Mouse (Mus musculus) right cerebral cortex, postnatal 36 days (tissue): ENCODE measurements around the gene Bap1.
A peak's percentile ranks its signal among the peaks of the same experiment; 100 is the strongest.

Experiments used
- DNase-seq, 2 experiments: peaks; one replicate each; pipeline ENCODE4 v3.0.0; 2022; ENCODE audit warnings: low spot score in 2 of 2, mixed read lengths in 1 of 2

The Bap1 gene

GRCm38 (mm10) chr14:31233996-31234591 is 17.2 kb upstream of the Bap1 start:
- peak; percentile 36 to 42 for DNase-seq

GRCm38 (mm10) chr14:31237101-31237882 is 14.0 kb upstream of the Bap1 start:
- no peak for DNase-seq

GRCm38 (mm10) chr14:31240528-31240927 is 10.7 kb upstream of the Bap1 start:
- DNase-seq, result no peak

- DNase-seq, result no peak
Observed at GRCm38 (mm10) chr14:31244777-31245176, 6.5 kb upstream of the Bap1 start.

GRCm38 (mm10) chr14:31245946-31246345 is 5.3 kb upstream of the Bap1 start:
- no peak for DNase-seq

GRCm38 (mm10) chr14:31248396-31248795 is 2.9 kb upstream of the Bap1 start:
- DNase-seq, result no peak

GRCm38 (mm10) chr14:31250222-31251083 is 797 bp upstream of the Bap1 start:
- DNase-seq, result no peak

- no peak for DNase-seq
Observed at GRCm38 (mm10) chr14:31251626-31252025, 376 bp downstream of the Bap1 start.

GRCm38 (mm10) chr14:31252091-31252490 is 841 bp downstream of the Bap1 start:
- DNase-seq, result no peak

GRCm38 (mm10) chr14:31258476-31259050 is 7.3 kb downstream of the Bap1 start:
- DNase-seq, result no peak

GRCm38 (mm10) chr14:31260374-31260773 is 9.1 kb downstream of the Bap1 start:
- no peak for DNase-seq

GRCm38 (mm10) chr14:31260932-31261331 is 9.7 kb downstream of the Bap1 start:
- no peak for DNase-seq

GRCm38 (mm10) chr14:31267649-31268048 is 16.4 kb downstream of the Bap1 start:
- DNase-seq, result peak in 1 of 2 experiments; percentile 54

- DNase-seq, result peak; percentile 70 to 78
Observed at GRCm38 (mm10) chr14:31268301-31269001, 17.2 kb downstream of the Bap1 start.

- DNase-seq, result peak in 1 of 2 experiments; percentile 41
Observed at GRCm38 (mm10) chr14:31269456-31270100, 18.3 kb downstream of the Bap1 start.

GRCm38 (mm10) chr14:31271121-31271520 is 19.9 kb downstream of the Bap1 start:
- no peak for DNase-seq

- peak; percentile 56 to 64 for DNase-seq
Observed at GRCm38 (mm10) chr14:31272164-31272563, 20.9 kb downstream of the Bap1 start.

GRCm38 (mm10) chr14:31285728-31286127 is 34.5 kb downstream of the Bap1 start:
- DNase-seq, result no peak
